Mouse (Mus musculus): ENCODE measurements around the gene Cdk18. TPM values are rescaled to one million over a fixed set of nuclear protein-coding genes. Genes with fewer than 3 reads are reported as not detected.
A peak's percentile ranks its signal among the peaks of the same experiment; 100 is the strongest.

Gene Cdk18
- total and polyA plus RNA-seq, 3 experiments: 0.32 to 2.5 (median 1.1) TPM

GRCm38 (mm10) chr1:132188442-132189066, 49.1 kb upstream of the Cdk18 start:
- H3K9me3 ChIP-seq (replicated peaks; ENCODE audit: low read length): peaks cover 3% of the 10 kb centered on the region
- H3K4me3 ChIP-seq (replicated peaks in 1 of 3; ENCODE audit: low read depth in 2 of 3, low read length in 2 of 3, poor library complexity in 1 of 3): no peak overlapping the region
- peaks cover 35% of the 10 kb centered on the region for H3K27me3 ChIP-seq (replicated peaks)
- dilution Hi-C loops (cut with MboI; ENCODE audit: extremely low pct_ligation_motif_present, extremely low pct_unique_long_range_greater_than_20kb, low sequenced_read_pairs): no loop called here
- no peak overlapping the region for H3K4me2 ChIP-seq (ENCODE audit: insufficient read depth, low read depth, poor library complexity, severe bottlenecking)
- peaks cover 1 to 22% of the 10 kb centered on the region in 2 experiments; a peak in 2 of 4 replicates for H3K4me1 ChIP-seq (ENCODE audit: control insufficient read depth in 1 of 2, insufficient read depth in 2 of 2)
- no peaks in the 10 kb centered on the region for H3K36me3 ChIP-seq (replicated peaks in 1 of 2; ENCODE audit: control insufficient read depth in 1 of 2, insufficient read depth in 1 of 2, low read length in 1 of 2)
- no peak for DNase-seq (ENCODE audit: extremely low read depth)
- in situ Hi-C loops (cut with MboI; ENCODE audit: low pct_ligation_motif_present, low pct_unique_long_range_greater_than_20kb, low sequenced_read_pairs): no loop called here
- H3K79me2 ChIP-seq (replicated peaks; ENCODE audit: control insufficient read depth, extremely low read depth, insufficient read depth, poor library complexity, severe bottlenecking): no peaks in the 10 kb centered on the region
- no peak overlapping the region for H3K27ac ChIP-seq (ENCODE audit: insufficient read depth, low read depth)
- TF ChIP-seq MAX (IDR thresholded peaks at IDR 0.05; ENCODE audit: low read length) (no peak), JUN (IDR thresholded peaks at IDR 0.05; ENCODE audit: insufficient read depth, low read depth, low read length) (no peak), RAD21 (IDR thresholded peaks at IDR 0.05; ENCODE audit: low read depth, low read length) (no peak), MAFK (IDR thresholded peaks at IDR 0.05; ENCODE audit: insufficient replicate concordance, low read length) (peak; percentile 71)
- no peak overlapping the region for H3K9ac ChIP-seq (ENCODE audit: insufficient read depth, low read depth)

GRCm38 (mm10) chr1:132186303-132186702, 46.8 kb upstream of the Cdk18 start:
- in situ Hi-C loops (cut with MboI; ENCODE audit: low pct_ligation_motif_present, low pct_unique_long_range_greater_than_20kb, low sequenced_read_pairs) (no loop called here), dilution Hi-C loops (cut with MboI; ENCODE audit: extremely low pct_ligation_motif_present, extremely low pct_unique_long_range_greater_than_20kb, low sequenced_read_pairs) (no loop called here)
- H3K9ac ChIP-seq (ENCODE audit: insufficient read depth, low read depth): no peak overlapping the region
- no peaks in the 10 kb centered on the region for H3K4me1 ChIP-seq (ENCODE audit: control insufficient read depth in 1 of 2, insufficient read depth in 2 of 2)
- no peaks in the 10 kb centered on the region for H3K79me2 ChIP-seq (replicated peaks; ENCODE audit: control insufficient read depth, extremely low read depth, insufficient read depth, poor library complexity, severe bottlenecking)
- no peak overlapping the region for H3K4me3 ChIP-seq (replicated peaks in 1 of 3; ENCODE audit: low read depth in 2 of 3, low read length in 2 of 3, poor library complexity in 1 of 3)
- H3K4me2 ChIP-seq (ENCODE audit: insufficient read depth, low read depth, poor library complexity, severe bottlenecking): no peak overlapping the region
- H3K27ac ChIP-seq (ENCODE audit: insufficient read depth, low read depth): no peak overlapping the region
- peaks cover 3% of the 10 kb centered on the region for H3K9me3 ChIP-seq (replicated peaks; ENCODE audit: low read length)
- DNase-seq (ENCODE audit: extremely low read depth): no peak
- no peak for TF ChIP-seq TBP (conservative IDR thresholded peaks at IDR 0.05; ENCODE audit: low read depth, low read length)
- TF ChIP-seq ETS1 (conservative IDR thresholded peaks at IDR 0.05; ENCODE audit: low read depth, low read length): no peak
- no peak for TF ChIP-seq USF1 (IDR thresholded peaks at IDR 0.05; ENCODE audit: low read depth, low read length)
- no peak for TF ChIP-seq ZKSCAN1 (IDR thresholded peaks at IDR 0.05; ENCODE audit: borderline replicate concordance, low read depth, low read length)
- no peak for TF ChIP-seq MAFK (IDR thresholded peaks at IDR 0.05; ENCODE audit: insufficient replicate concordance, low read length)
- TF ChIP-seq RAD21 (IDR thresholded peaks at IDR 0.05; ENCODE audit: low read depth, low read length): no peak
- no peak for TF ChIP-seq MEF2A (IDR thresholded peaks at IDR 0.05; ENCODE audit: borderline replicate concordance, low read depth, low read length)
- no peak for TF ChIP-seq ZC3H11A (IDR thresholded peaks at IDR 0.05; ENCODE audit: low read depth, low read length)
- TF ChIP-seq JUN (IDR thresholded peaks at IDR 0.05; ENCODE audit: insufficient read depth, low read depth, low read length): no peak
- TF ChIP-seq ELF1 (IDR thresholded peaks at IDR 0.05; ENCODE audit: low read depth, low read length): no peak
- TF ChIP-seq MXI1 (IDR thresholded peaks at IDR 0.05; ENCODE audit: low read depth, low read length): no peak
- TF ChIP-seq MYC (IDR thresholded peaks at IDR 0.05; ENCODE audit: low read depth, low read length): no peak
- TF ChIP-seq CTCF (conservative IDR thresholded peaks at IDR 0.05 in 1 of 2, IDR thresholded peaks at IDR 0.05 in 1 of 2; ENCODE audit: low read depth in 2 of 2, low read length in 2 of 2): no peak
- no peak for TF ChIP-seq EP300 (IDR thresholded peaks at IDR 0.05; ENCODE audit: low read length)
- no peak for TF ChIP-seq CHD2 (IDR thresholded peaks at IDR 0.05; ENCODE audit: low read length)
- no peak for TF ChIP-seq USF2 (conservative IDR thresholded peaks at IDR 0.05; ENCODE audit: low read depth, low read length)
- peaks cover 50% of the 10 kb centered on the region for H3K27me3 ChIP-seq (replicated peaks)
- H3K36me3 ChIP-seq (replicated peaks in 1 of 2; ENCODE audit: control insufficient read depth in 1 of 2, insufficient read depth in 1 of 2, low read length in 1 of 2): no peaks in the 10 kb centered on the region

All from CH12.LX (cell line).